Mouse (Mus musculus) adrenal gland, postnatal 25 days (tissue): ENCODE measurements at regions not wholly inside any gene's neighbourhood (a gene's known extent, or its start where the extent isn't known, plus 50 kb on each side); places are given as distances from the start of the nearest gene placed in this dataset.

Source experiments
- DNase-seq: peaks from one replicate; pipeline ENCODE4 v3.0.0; 2021; ENCODE audit warnings: mixed read lengths

- no peak for DNase-seq
Observed at GRCm38 (mm10) chr7:123642596-123642995, 142.3 kb upstream of the Zkscan2 start.

DNA sequence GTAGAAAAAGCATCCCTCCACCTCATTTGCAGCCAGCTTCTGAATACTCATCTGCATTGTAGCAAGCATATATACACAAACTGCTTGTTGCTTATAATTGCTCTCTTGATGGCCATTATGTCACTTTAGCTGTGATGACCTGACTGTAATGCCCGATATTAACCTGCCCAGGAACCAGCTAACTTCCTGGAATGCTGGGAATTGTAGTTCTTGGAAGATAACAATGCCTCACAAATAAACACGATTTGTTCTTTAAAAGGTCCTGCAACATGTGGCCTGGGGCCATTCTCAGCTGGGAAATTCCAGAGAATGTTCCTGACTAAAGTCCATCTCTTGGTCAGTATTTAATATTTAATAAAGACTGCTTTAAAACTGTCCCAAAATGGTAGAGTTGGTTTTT, 143.2 kb upstream of the Zkscan2 start:
- no peak for DNase-seq

- DNase-seq: no peak
Observed at GRCm38 (mm10) chr7:123645521-123645920, 145.3 kb upstream of the Zkscan2 start.

DNA sequence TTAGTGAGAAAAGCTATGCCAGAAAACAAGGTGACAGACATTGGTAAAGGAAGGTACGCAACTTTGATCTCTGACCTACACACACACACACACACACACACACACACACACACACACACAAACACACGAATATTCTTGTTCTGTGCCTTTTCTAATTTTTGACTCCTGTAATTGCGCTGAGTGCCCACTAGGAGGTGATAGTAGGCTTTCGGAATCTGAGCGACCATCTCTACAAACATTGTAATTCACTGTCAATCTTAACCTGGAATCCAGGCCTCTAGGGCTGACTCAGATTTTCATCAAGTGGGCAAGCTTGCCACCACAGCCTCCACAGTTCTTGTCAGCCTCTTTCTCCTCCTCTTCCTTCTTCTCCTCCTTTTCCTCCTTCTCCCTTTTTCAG, 165.2 kb upstream of the Zkscan2 start:
- no peak for DNase-seq

DNA sequence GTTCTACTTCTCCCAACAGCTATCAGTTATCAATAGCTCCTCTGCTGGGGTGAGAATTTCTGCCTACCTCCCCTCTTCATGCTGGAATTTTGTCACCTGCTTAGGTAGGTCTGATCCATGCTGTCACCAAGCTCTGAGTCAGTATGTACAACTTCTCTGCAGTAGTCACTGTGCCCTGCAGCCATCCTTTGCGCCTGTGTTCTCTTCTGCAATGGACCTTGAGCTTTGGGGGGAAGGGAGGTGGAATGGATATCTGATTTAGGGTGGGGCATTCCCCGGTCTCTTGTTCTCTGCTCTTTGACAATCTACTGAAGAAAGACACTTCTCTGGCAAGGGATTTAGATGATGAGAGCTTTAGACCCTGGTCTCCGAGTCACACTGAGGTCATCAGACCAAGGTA, 184.5 kb upstream of the Zkscan2 start:
- DNase-seq: no peak

DNA sequence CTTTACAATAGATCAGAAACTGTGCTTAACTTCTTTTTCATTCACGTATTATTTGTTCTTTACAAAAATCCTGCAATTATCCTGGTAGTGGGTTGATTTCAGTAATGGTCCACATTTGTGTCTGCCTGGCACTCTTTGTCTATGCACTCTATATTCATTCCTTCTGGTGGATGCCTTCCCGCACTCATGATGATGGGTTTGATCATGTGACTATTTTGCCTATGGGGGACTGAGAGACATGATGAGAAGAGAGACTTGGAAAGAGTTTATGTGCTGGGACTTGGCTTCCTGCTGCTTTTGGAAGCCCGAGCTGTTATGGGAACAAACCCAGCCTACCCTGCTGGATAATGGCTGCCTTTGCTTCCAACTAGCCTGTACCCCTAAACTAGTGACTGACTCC, 186.3 kb upstream of the Zkscan2 start:
- DNase-seq: no peak

GRCm38 (mm10) chr7:123731016-123731415, 230.8 kb upstream of the Zkscan2 start:
- no peak for DNase-seq

DNA sequence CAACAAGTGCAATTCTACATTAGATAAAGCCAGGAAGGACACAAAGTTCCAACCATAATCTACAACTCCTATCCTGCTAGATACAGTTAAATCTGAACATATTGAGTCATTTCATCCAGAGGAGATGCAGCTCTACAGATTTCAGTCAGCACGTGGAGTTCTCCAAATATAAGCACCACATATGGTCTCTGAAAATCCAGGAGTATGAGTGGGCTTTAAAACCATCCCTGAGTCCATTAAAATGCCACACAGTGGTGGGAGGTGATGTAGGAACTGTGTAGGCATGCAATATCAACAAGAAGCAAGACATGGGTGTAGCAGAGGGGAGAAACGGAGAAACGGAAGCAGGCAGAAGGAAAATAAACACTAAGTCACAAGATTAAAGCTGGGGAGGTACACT, 232.8 kb upstream of the Zkscan2 start:
- no peak for DNase-seq

DNA sequence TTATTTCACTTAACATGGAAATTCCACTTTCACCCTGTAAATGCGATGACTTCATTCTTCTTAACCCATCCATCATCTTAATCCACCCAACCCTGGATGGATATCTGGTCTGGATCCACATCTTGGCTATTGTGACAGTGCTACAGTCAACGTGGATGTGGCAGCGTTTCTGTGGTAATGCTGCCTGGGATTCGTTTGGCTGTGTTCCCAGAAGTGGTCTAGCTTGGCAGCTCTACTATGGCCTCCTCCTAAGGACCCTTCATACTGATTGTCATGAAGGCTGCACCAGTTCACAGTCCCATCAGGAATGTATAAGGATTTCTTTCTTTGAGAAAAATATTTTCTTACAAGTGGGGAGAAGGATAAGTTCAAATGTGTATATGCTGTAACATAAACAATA, 234.7 kb upstream of the Hs3st4 start:
- DNase-seq: no peak

DNA sequence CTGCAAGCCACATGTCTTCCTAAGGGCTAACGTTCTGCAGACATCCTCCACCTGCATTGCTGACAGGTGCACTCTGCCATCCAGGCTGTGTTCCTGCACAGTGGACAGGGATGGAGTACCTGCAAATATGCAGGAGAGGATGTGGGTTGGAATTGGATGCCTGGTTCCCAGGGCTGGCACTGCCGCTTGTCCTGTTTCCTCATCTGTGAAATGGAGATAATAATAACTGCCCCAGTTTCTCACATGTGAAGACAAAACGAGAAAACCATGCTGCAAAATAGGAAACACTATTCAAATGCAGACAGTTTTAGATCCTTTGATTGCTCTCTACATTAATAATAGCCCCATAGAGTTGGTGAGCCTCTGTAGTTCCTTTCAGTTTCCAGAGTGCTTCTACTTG, 229.4 kb upstream of the Hs3st4 start:
- DNase-seq: no peak

DNA sequence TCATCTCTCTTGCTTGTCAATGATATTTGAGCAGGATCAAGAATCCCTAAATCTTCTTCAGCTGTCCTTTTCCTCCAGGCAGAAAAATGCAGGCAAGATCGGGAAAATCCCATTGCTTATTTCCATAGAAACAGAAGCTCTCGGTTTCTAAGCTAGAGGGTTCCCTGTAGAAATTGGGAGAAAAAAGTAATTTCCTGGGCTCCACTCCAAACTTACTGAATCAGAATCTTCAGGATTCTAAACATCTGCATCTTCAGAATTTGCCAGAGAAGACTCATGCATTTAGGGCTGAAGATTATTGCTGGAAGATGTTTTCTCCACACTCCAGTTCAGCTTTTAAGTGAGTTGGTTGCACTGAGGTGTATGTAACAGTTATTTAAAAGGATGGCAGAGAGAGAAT, 187.6 kb upstream of the Hs3st4 start:
- no peak for DNase-seq

DNA sequence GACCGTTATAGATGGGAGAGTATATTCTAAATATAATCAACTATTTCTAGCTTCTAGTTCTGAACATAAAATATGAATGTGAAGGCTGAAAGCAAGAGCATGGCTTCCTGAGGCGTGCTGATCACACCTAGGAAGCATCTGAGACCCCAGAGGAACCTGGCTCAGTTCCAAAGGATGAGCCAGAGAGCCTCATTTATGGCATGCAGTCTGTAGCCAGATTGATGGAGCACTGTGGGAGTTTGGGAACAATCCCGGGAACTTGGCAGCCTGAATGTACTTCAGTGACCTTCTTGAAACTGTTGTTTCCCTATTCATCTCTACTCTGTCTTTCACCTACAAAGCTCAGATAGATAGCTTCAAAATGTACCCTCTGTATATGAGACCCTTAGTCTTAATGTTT, 186.6 kb upstream of the Hs3st4 start:
- peak; percentile 1 for DNase-seq

DNA sequence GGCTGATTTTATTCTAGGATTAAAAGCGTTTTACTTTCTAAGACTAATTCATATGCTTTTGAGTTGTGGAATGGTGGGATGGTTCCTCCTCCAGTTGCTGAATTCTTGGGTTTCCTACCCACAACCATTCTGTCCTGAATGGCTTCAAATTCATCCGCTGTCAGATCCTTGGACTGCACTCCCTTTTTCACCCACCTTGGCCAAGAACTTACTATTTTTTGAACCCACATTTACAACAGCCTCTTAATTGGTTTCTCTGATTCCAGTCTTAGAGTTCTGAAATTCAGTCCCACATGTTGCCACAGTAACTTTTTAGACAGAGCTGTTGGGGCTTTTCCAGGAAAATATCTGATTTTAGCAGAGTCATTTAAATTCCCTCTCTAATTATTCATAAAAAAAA, 177.0 kb upstream of the Hs3st4 start:
- DNase-seq: no peak

DNA sequence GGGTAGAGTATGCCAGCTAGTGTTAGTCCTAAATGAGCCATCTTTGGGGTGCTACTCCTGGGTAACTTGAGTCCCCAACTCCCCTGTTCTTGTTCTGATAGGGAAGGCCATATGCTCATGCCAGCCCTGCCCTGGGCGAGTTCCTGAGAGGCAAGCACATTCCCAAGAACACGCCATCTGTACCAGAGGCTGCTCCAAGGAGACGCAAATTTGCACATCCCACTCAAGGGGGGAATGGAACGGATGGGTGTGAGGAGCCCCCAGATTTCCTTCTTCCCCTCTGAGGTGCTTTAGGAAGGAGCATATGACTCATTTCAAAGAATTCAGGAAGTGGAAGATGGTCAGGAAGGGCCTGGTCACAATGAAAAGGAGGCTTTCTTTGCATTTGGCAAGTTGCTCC, 158.7 kb upstream of the Hs3st4 start:
- no peak for DNase-seq

GRCm38 (mm10) chr7:123826406-123826805, 156.3 kb upstream of the Hs3st4 start:
- no peak for DNase-seq

GRCm38 (mm10) chr7:123842552-123842951, 140.1 kb upstream of the Hs3st4 start:
- no peak for DNase-seq

- no peak for DNase-seq
Observed at GRCm38 (mm10) chr7:123847081-123847480, 135.6 kb upstream of the Hs3st4 start.

- DNase-seq: no peak
Observed at GRCm38 (mm10) chr7:123848644-123849043, 134.0 kb upstream of the Hs3st4 start.

- no peak for DNase-seq
Observed at GRCm38 (mm10) chr7:123849220-123849619, 133.4 kb upstream of the Hs3st4 start.

- no peak for DNase-seq
Observed at GRCm38 (mm10) chr7:123850272-123851197, 132.1 kb upstream of the Hs3st4 start.

- DNase-seq: no peak
Observed at GRCm38 (mm10) chr7:123857539-123857938, 125.1 kb upstream of the Hs3st4 start.

- no peak for DNase-seq
Observed at GRCm38 (mm10) chr7:123861706-123862105, 121.0 kb upstream of the Hs3st4 start.

DNA sequence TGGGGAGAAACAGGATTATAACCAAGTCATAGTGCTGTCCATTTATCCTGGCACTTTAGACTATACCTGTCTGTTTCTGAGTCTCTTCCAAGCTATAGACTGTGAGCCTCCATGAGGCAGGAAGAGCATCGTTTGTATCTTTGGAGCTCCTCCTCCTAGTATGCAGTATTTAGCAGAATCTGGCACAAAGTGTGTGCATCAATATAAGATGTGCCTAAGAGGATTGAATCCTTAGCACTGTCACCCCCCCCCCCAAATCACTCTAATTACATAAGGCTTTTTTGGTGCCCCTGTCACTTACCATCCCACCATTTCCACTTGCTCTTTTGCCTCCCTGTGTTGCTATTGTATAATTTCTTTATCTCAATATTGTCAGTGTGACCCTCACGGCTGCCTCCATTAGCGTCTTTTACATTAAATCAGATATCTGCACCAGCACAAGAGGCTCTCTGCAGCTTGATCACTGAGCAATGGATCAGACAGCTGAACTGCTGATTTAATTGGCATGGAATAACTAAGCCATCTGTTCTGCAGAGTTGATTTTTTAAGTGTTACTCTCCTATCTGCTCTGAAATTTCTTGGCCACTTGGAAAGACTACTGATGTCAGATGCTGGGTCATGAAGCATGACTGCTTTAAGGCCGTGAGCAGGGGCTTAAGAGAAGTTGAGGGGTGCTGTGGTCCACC, 85.8 kb upstream of the Hs3st4 start:
- no peak for DNase-seq
